In genomic region chr2:70176823-70177708, GRCm38 (mm10) we compare ENCODE assay signal across 13 mouse cellular contexts.
DNase-seq lines count a peak whose midpoint lies in the region; ATAC-seq and TF ChIP-seq lines count a peak whose summit lies in the region.
"Had no signal": no experiment of that assay in that cellular context is flagged by ENCODE, and none has a peak within 500 bp of the region (broad histone marks: within the 10 kb centered on the region; RNA-seq: fewer than 3 reads in every experiment).

No protein-coding gene starts in this region.

- H3K4me1 ChIP-seq in forebrain, embryonic 12.5 days, result peaks cover 22% of the 10 kb centered on the region
- peaks cover 26% of the 10 kb centered on the region for H3K4me1 ChIP-seq in hindbrain, embryonic 10.5 days (replicated peaks)
- peaks cover 35% of the 10 kb centered on the region for H3K4me1 ChIP-seq in midbrain, embryonic 10.5 days
- H3K4me1 ChIP-seq in neural tube, embryonic 13.5 days (replicated peaks), result peaks cover 23% of the 10 kb centered on the region
- no peaks in the 10 kb centered on the region for H3K4me1 ChIP-seq in lung, adult 2 months (ENCODE audit: control insufficient read depth, insufficient read depth, low read length)
- H3K4me1 ChIP-seq: lung, embryonic 15.5 days had no signal

- peak; percentile 41; the same call in 1 of the 2 replicates for ATAC-seq in forebrain, embryonic 12.5 days (ENCODE audit: low FRiP score)
- peak; percentile 64 for ATAC-seq in neural tube, embryonic 13.5 days (ENCODE audit: low read depth)
- ATAC-seq: CD4-positive, CD25-positive, alpha-beta regulatory T cell, adult 4 months had no signal

- TF ChIP-seq POLR2A in lung, adult 2 months (IDR thresholded peaks at IDR 0.05; ENCODE audit: borderline replicate concordance, extremely low read depth, low read depth, low read length), result no peak

- no peak for TF ChIP-seq CTCF in lung, adult 2 months (IDR thresholded peaks at IDR 0.05; ENCODE audit: insufficient read depth, low read length)

- H3K4me2 ChIP-seq in forebrain, embryonic 12.5 days, result no peak overlapping the region
- no peak overlapping the region for H3K4me2 ChIP-seq in neural tube, embryonic 13.5 days
- H3K4me2 ChIP-seq: lung, embryonic 15.5 days had no signal

- H3K27me3 ChIP-seq in forebrain, embryonic 12.5 days, result no peaks in the 10 kb centered on the region; the same call in 1 of the 2 replicates
- peaks cover 17% of the 10 kb centered on the region for H3K27me3 ChIP-seq in hindbrain, embryonic 10.5 days (ENCODE audit: insufficient read depth, poor library complexity, severe bottlenecking)
- peaks cover 15% of the 10 kb centered on the region for H3K27me3 ChIP-seq in midbrain, embryonic 10.5 days (ENCODE audit: low read depth, poor library complexity, severe bottlenecking)
- H3K27me3 ChIP-seq in neural tube, embryonic 13.5 days, result 0 out of 2 replicates have a peak, but pooled peaks cover 7% of the 10 kb centered on the region
- H3K27me3 ChIP-seq: lung, embryonic 15.5 days had no signal

- DNase-seq in hindbrain, embryonic 10.5 days (ENCODE audit: low spot score), result peak; percentile 17
- DNase-seq in midbrain, embryonic 10.5 days (ENCODE audit: low spot score), result peak; percentile 28
- no peak for DNase-seq in lung, adult 2 months
- DNase-seq in kidney, adult 18-20 months, result no peak
- no peak for DNase-seq in heart, adult 11 months
- DNase-seq: adrenal gland, adult 2 months; kidney, postnatal 36 days; spleen, adult 18-20 months; thymus, postnatal 14 days had no signal

- peak overlapping the region; percentile 76 for H3K27ac ChIP-seq in forebrain, embryonic 12.5 days
- H3K27ac ChIP-seq in hindbrain, embryonic 10.5 days, result peak overlapping the region; percentile 62
- no peak overlapping the region for H3K27ac ChIP-seq in midbrain, embryonic 10.5 days (replicated peaks)
- peak overlapping the region; percentile 77 for H3K27ac ChIP-seq in neural tube, embryonic 13.5 days (replicated peaks)
- H3K27ac ChIP-seq: lung, embryonic 15.5 days had no signal

- no peak overlapping the region for H3K9ac ChIP-seq in forebrain, embryonic 12.5 days
- H3K9ac ChIP-seq in neural tube, embryonic 13.5 days, result no peak overlapping the region
- H3K9ac ChIP-seq: lung, embryonic 15.5 days had no signal

- H3K36me3 ChIP-seq in forebrain, embryonic 12.5 days (replicated peaks), result no peaks in the 10 kb centered on the region
- H3K36me3 ChIP-seq in hindbrain, embryonic 10.5 days, result no peaks in the 10 kb centered on the region
- no peaks in the 10 kb centered on the region for H3K36me3 ChIP-seq in midbrain, embryonic 10.5 days
- no peaks in the 10 kb centered on the region for H3K36me3 ChIP-seq in neural tube, embryonic 13.5 days
- H3K36me3 ChIP-seq: lung, embryonic 15.5 days had no signal

- H3K4me3 ChIP-seq in forebrain, embryonic 12.5 days (replicated peaks), result no peak overlapping the region
- no peak overlapping the region for H3K4me3 ChIP-seq in hindbrain, embryonic 10.5 days
- H3K4me3 ChIP-seq in midbrain, embryonic 10.5 days, result no peak overlapping the region
- H3K4me3 ChIP-seq in neural tube, embryonic 13.5 days, result no peak overlapping the region
- no peak overlapping the region for H3K4me3 ChIP-seq in lung, adult 2 months (replicated peaks; ENCODE audit: extremely low read depth, low read depth, low read length)
- H3K4me3 ChIP-seq: lung, embryonic 15.5 days had no signal

- WGBS in forebrain, embryonic 12.5 days, result 40% methylated on average over 6 of the region's 6 CpGs
- WGBS in hindbrain, embryonic 10.5 days, result 44% methylated on average over 6 of the region's 6 CpGs
- 54% methylated on average over 6 of the region's 6 CpGs for WGBS in midbrain, embryonic 10.5 days
- 24% methylated on average over 6 of the region's 6 CpGs for WGBS in neural tube, embryonic 13.5 days
- 85% methylated on average over 6 of the region's 6 CpGs for WGBS in lung, adult 2 months

- no peaks in the 10 kb centered on the region for H3K9me3 ChIP-seq in forebrain, embryonic 12.5 days
- H3K9me3 ChIP-seq in hindbrain, embryonic 10.5 days, result 0 out of 2 replicates have a peak, but pooled peaks cover 3% of the 10 kb centered on the region
- H3K9me3 ChIP-seq in midbrain, embryonic 10.5 days (replicated peaks), result 0 out of 2 replicates have a peak, but pooled peaks cover 5% of the 10 kb centered on the region
- H3K9me3 ChIP-seq in neural tube, embryonic 13.5 days, result no peaks in the 10 kb centered on the region
- H3K9me3 ChIP-seq: lung, embryonic 15.5 days had no signal

Comparison
In these comparisons a context has a peak if more than half of its experiments do, and no peak if none do; other contexts are left out.
1. DNase-seq: peak in hindbrain, embryonic 10.5 days (single experiment) and midbrain, embryonic 10.5 days (single experiment); none in lung, adult 2 months (single experiment), kidney, adult 18-20 months (single experiment) and heart, adult 11 months (single experiment).